12 mouse cellular contexts compared by ENCODE assay signal in the genomic region with DNA sequence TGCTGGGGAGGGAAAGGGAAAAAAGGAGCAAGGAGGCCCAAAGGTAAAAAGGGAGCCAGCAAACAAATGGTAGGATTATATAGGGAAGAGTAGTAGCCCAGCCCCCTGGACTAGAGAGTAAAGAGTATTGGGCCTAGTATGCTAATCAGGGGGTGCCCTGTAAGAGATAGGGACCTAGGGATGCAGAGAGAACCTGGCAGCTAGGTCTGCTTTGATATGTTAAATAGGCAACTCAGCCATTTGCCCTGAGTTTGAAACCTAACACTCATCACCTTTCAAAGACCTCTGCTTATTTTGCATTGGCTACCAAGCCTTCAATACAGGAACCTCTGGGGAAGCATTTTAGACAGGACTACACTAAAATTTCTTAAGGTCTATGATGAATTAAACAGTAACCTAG.
"Had no signal": no experiment of that assay in that cellular context is flagged by ENCODE, and none has a peak within 500 bp of the region (broad histone marks: within the 10 kb centered on the region; RNA-seq: fewer than 3 reads in every experiment).

No protein-coding gene starts in this region.

- DNase-seq: retina, postnatal 1 day; right cerebral cortex, adult 18-20 months; right cerebral cortex, postnatal 14 days; right cerebral cortex, postnatal 25 days; right cerebral cortex, postnatal 4 days; spleen, adult 18-20 months; thymus, adult 18-20 months; thymus, adult 2 months; thymus, postnatal 14 days; thymus, postnatal 25 days; thymus, postnatal 36 days; thymus, postnatal 4 days had no signal
